Mouse (Mus musculus) liver, adult 2 months (tissue): ENCODE results near the gene Tmem184b. TPM values are rescaled to one million over a fixed set of nuclear protein-coding genes. Genes with fewer than 3 reads are reported as not detected.

Source experiments
- DNase-seq: peaks from one replicate; pipeline ENCODE4 v3.0.0-alpha.2; 2011; ENCODE audit warnings: low read depth, low spot score; ENCODE audit errors: extremely low read depth
- H3K27ac ChIP-seq: fragments of 200-500 bp; replicated peaks from 2 replicates; pipeline ENCODE4 v1.5.1; 2012; ENCODE audit warnings: low read depth, mild to moderate bottlenecking, control low read depth, inconsistent platforms, low read length; ENCODE audit not compliant: insufficient read depth
- H3K27me3 ChIP-seq: fragments of 200-500 bp; 2 replicates; pipeline ENCODE4 v1.6.1; 2012; ENCODE audit warnings: mild to moderate bottlenecking, moderate library complexity, low read length, inconsistent platforms; ENCODE audit not compliant: control insufficient read depth, insufficient read depth
- H3K36me3 ChIP-seq: fragments of 200-500 bp; 2 replicates; pipeline ENCODE4 v1.6.1; 2012; ENCODE audit warnings: low read length, inconsistent platforms; ENCODE audit not compliant: control insufficient read depth, insufficient read depth
- H3K4me1 ChIP-seq: fragments of 200-500 bp; 2 replicates; pipeline ENCODE4 v1.6.1; 2011; ENCODE audit warnings: low read length; ENCODE audit not compliant: control insufficient read depth, insufficient read depth
- H3K4me3 ChIP-seq: fragments of 200-500 bp; 2 replicates; pipeline ENCODE4 v1.5.1; 2011; ENCODE audit warnings: low read depth, mild to moderate bottlenecking, control low read depth, low read length, moderate library complexity; ENCODE audit not compliant: insufficient read depth
- H3K79me2 ChIP-seq: fragments of 200-500 bp; 2 replicates; pipeline ENCODE4 v1.6.1; 2012; ENCODE audit warnings: inconsistent platforms, mild to moderate bottlenecking, low read length, moderate library complexity; ENCODE audit not compliant: control insufficient read depth, insufficient read depth
- H3K9ac ChIP-seq: fragments of 200-500 bp; 2 replicates; pipeline ENCODE4 v1.6.1; 2012; ENCODE audit warnings: low read depth, mild to moderate bottlenecking, control low read depth, inconsistent platforms, low read length
- CTCF ChIP-seq: fragments of 200-500 bp; IDR thresholded peaks from 2 replicates; pipeline ENCODE4 v1.5.1; 2011; ENCODE audit warnings: low read depth, low read length, control low read depth
- POLR2A ChIP-seq: fragments of 200-500 bp; IDR thresholded peaks from 2 replicates; pipeline ENCODE4 v1.6.1; 2011; ENCODE audit warnings: low read length, control low read depth; ENCODE audit not compliant: insufficient read depth; ENCODE audit errors: extremely low read depth
- WGBS: fragments of 180-500 bp; shearing (Covaris S2); methylation state at CpG from one replicate; pipeline ENCODE4 v1.1.7; 2018; 5-methylcytosine and 5-hydroxymethylcytosine counted together
- polyA plus RNA-seq: library from polyadenylated mRNA; depleted of rRNA; stranded (reverse); fragments of >200 nt; gene quantifications from 2 replicates; pipeline ENCODE4 v1.2.3, GENCODE M21; 2012
- total RNA-seq: library from RNA; depleted of rRNA; stranded (reverse); fragments of >200 nt; gene quantifications from 2 replicates; pipeline ENCODE4 v1.2.3, GENCODE M21; 2014

The Tmem184b gene
- total and polyA plus RNA-seq, 2 experiments: 6.0 to 48.7 TPM

GRCm38 (mm10) chr15:79409077-79409573 is 5.8 kb upstream of the Tmem184b start:
- WGBS: 87% methylated on average over 4 of the region's 4 CpGs
- no peak for DNase-seq
- Histone ChIP-seq H3K79me2 (no peaks in the 10 kb centered on the region), H3K36me3 (no peaks in the 10 kb centered on the region), H3K4me3 (no peak overlapping the region), H3K9ac (no peak overlapping the region), H3K4me1 (no peaks in the 10 kb centered on the region), H3K27ac (0 out of 2 replicates have a peak overlapping the region, but pooled peaks have one; percentile 37), H3K27me3 (no peaks in the 10 kb centered on the region)
- no peak for TF ChIP-seq POLR2A
- TF ChIP-seq CTCF: no peak

DNA sequence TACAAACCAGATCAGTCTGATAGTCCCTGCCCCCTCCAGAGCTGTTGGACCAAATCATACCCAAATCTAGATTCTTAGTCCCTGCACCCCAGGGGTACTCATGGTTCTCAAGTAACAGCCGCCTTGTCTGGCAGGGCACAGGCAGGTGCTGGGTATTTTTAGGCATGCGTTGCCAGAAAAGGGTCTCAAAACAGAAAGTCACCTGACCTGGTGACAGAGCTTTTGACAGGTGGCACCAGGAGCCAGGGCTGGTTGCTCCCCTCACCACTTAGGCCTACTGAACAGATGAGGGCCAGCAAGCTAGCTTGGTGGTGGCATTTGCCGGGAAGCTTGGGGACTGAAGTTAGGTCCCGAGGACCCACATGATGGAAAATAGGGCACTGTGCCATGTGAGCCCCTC is 3.2 kb upstream of the Tmem184b start:
- WGBS: 94% methylated on average over 4 of the region's 4 CpGs

GRCm38 (mm10) chr15:79404277-79404676 is 908 bp upstream of the Tmem184b start:
- Histone ChIP-seq H3K4me1 (peaks cover 21% of the 10 kb centered on the region), H3K27me3 (no peaks in the 10 kb centered on the region), H3K4me3 (no peak overlapping the region), H3K9ac (no peak overlapping the region), H3K79me2 (peaks cover 34% of the 10 kb centered on the region), H3K36me3 (no peaks in the 10 kb centered on the region), H3K27ac (no peak overlapping the region)
- TF ChIP-seq POLR2A: no peak
- no peak for TF ChIP-seq CTCF
- DNase-seq: no peak
- 89% methylated on average over 1 of the region's 1 CpGs for WGBS

More for the DNA sequence above, 3.2 kb upstream of the Tmem184b start:
- Histone ChIP-seq H3K36me3 (no peaks in the 10 kb centered on the region), H3K27ac (no peak overlapping the region), H3K27me3 (no peaks in the 10 kb centered on the region), H3K4me1 (peaks cover 9% of the 10 kb centered on the region), H3K79me2 (peaks cover 13% of the 10 kb centered on the region), H3K9ac (no peak overlapping the region), H3K4me3 (no peak overlapping the region)
- no peak for DNase-seq
- TF ChIP-seq CTCF (no peak), POLR2A (no peak)

DNA sequence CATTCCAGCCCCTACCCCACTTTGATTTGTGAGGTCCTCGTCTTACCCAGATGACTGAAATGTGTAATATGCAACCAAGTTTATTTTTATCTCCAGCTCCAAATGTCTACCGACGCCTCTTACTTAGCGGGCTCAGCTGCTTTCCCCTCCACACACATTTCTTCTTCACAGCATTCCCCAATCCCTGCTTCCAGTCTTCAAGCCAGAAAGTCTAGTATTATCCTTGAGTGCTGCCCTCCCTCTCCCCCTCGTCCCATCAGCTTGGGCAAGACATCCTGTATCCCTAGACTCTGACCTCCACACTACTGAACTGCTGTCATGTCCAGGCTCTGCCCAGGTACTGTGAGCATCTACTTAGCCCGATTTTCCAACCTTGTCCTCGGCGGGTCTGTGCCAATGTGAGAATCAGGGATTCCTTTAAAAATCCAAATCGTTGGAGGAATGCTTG is 418 bp upstream of the Tmem184b start:
- Histone ChIP-seq H3K36me3 (no peaks in the 10 kb centered on the region), H3K27ac (peak overlapping the region; percentile 77), H3K4me3 (peak overlapping the region; percentile 76), H3K79me2 (peaks cover 38% of the 10 kb centered on the region), H3K4me1 (peaks cover 21% of the 10 kb centered on the region), H3K9ac (peak overlapping the region; percentile 85), H3K27me3 (no peaks in the 10 kb centered on the region)
- no peak for DNase-seq
- WGBS: 29% methylated on average over 9 of the region's 9 CpGs
- no peak for TF ChIP-seq POLR2A
- TF ChIP-seq CTCF: no peak

- Histone ChIP-seq H3K36me3 (no peaks in the 10 kb centered on the region), H3K4me3 (no peak overlapping the region; the same call in 1 of the 2 replicates), H3K9ac (0 out of 2 replicates have a peak overlapping the region, but pooled peaks have one; percentile 23), H3K27ac (no peak overlapping the region), H3K27me3 (no peaks in the 10 kb centered on the region), H3K79me2 (peaks cover 50% of the 10 kb centered on the region), H3K4me1 (peaks cover 21% of the 10 kb centered on the region)
- no peak for DNase-seq
- TF ChIP-seq CTCF: no peak
- TF ChIP-seq POLR2A: no peak
- 36% methylated on average over 5 of the region's 5 CpGs for WGBS
These were observed 1.2 kb downstream of the Tmem184b start for GRCm38 (mm10) chr15:79402176-79402575.

GRCm38 (mm10) chr15:79400975-79401365 is 2.4 kb downstream of the Tmem184b start:
- no peak for TF ChIP-seq CTCF
- no peak for TF ChIP-seq POLR2A
- Histone ChIP-seq H3K27me3 (no peaks in the 10 kb centered on the region), H3K79me2 (peaks cover 59% of the 10 kb centered on the region), H3K36me3 (no peaks in the 10 kb centered on the region), H3K4me1 (peaks cover 21% of the 10 kb centered on the region), H3K4me3 (no peak overlapping the region), H3K27ac (no peak overlapping the region), H3K9ac (no peak overlapping the region)
- DNase-seq: no peak
- 78% methylated on average over 7 of the region's 7 CpGs for WGBS
